Mouse (Mus musculus): Measurements from ENCODE around the gene Gpbp1. TPM values are rescaled to one million over a fixed set of nuclear protein-coding genes. Genes with fewer than 3 reads are reported as not detected.

Gpbp1 gene
- polyA plus RNA-seq, 1 experiment = not detected

DNA sequence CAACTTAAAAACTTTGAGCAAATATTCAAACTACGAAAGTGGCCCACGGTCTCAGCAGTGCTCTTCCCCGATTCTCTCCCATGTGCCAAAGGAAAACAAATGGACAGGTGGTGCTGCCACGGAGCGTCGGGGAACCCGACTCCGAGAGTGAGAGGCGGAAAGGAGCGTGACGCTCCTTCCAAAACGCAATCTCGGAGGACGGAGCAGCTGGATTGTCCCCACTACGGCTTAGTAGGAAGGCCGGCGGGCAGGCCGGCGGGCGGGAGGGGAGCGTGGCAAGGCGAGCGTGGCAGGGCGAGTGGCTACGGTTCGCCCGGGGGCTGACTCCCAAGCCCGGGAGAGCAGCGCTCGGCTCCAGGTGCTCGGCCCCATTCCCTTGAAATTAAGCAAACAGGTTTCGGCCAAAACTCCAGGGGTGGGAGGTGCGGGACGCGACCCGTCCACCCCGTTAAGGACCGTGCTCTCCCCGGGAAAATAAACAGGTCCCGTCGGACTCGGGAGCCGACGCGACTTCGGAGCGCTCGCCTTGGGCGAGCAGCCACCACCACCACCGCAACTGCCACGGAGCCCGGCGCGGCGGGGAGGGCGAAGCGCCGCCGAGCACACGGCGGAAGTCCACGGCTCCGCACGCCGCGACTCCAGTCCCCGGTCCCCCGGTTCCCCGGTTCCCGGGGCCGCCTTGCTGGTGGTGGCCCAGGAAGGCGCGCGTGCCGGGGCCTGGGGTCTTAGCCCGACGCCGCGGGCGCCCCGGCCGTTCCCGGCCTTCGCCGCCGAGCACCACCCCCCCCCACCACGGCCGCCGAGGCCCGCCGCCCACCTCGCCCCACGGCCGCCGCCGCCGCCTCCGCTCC, 1.0 kb downstream of the Gpbp1 start:
- under 1% methylated on average over 88 of the region's 98 CpGs for WGBS

GRCm38 (mm10) chr13:111477695-111478094, 12.2 kb downstream of the Gpbp1 start:
- peaks cover 3% of the 10 kb centered on the region; the same call in 1 of the 2 replicates for H3K4me1 ChIP-seq (ENCODE audit: control insufficient read depth, insufficient read depth, low read length)
- H3K4me3 ChIP-seq (ENCODE audit: insufficient read depth, low read depth, low read length) = no peak overlapping the region
- 75% methylated on average over 2 of the region's 2 CpGs for WGBS
- no peak overlapping the region for H3K27ac ChIP-seq (ENCODE audit: insufficient read depth, low read depth, low read length)
- TF ChIP-seq CTCF (IDR thresholded peaks at IDR 0.05; ENCODE audit: insufficient read depth, low read depth, low read length) = no peak
- no peak for TF ChIP-seq POLR2A (IDR thresholded peaks at IDR 0.05; ENCODE audit: insufficient read depth, low read depth, low read length)

More for the DNA sequence above, 1.0 kb downstream of the Gpbp1 start:
- TF ChIP-seq POLR2A (IDR thresholded peaks at IDR 0.05; ENCODE audit: insufficient read depth, low read depth, low read length) (0 out of 2 replicates have a peak, but pooled peaks have one; percentile 18), CTCF (IDR thresholded peaks at IDR 0.05; ENCODE audit: insufficient read depth, low read depth, low read length) (0 out of 2 replicates have a peak, but pooled peaks have one; percentile 7)
- no peaks in the 10 kb centered on the region for H3K4me1 ChIP-seq (ENCODE audit: control insufficient read depth, insufficient read depth, low read length)
- H3K4me3 ChIP-seq (ENCODE audit: insufficient read depth, low read depth, low read length) = peak overlapping the region; percentile 91
- H3K27ac ChIP-seq (ENCODE audit: insufficient read depth, low read depth, low read length) = peak overlapping the region; percentile 25

DNA sequence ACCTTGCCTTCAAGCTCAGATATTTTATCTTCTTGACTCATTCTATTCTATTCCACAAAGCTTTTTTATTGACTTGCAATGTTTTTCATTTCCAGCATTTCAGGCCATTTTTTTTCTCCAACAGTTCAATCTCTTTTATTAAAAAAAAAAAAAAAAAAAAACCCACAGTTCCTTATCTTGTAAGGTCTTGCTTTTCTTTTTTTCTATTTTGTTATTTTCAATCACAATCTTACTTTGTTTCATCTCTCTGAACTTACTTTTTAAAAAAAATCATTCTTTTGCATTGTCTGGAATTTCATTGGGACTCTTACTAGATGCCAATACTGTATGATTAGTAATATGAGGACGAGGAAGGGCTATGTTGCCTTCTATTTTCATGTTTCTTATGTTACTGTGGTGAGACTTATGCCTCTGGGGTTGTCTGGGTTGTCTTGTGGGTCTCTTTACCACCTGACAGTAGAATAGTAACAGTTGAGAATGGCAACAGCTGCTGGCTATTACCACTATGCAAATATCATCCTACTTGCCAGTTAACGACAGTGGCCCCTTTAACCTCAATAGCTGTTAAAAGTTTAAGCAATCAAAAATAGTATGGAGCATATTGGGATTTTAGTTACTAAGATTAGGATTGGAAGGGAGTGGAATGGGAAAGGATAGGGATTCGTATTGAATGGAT, 19.2 kb downstream of the Gpbp1 start:
- Histone ChIP-seq H3K4me1 (ENCODE audit: control insufficient read depth, insufficient read depth, low read length) (peaks cover 3% of the 10 kb centered on the region; the same call in 1 of the 2 replicates), H3K4me3 (ENCODE audit: insufficient read depth, low read depth, low read length) (no peak overlapping the region), H3K27ac (ENCODE audit: insufficient read depth, low read depth, low read length) (no peak overlapping the region)
- WGBS = 76% methylated on average over 3 of the region's 3 CpGs
- TF ChIP-seq CTCF (IDR thresholded peaks at IDR 0.05; ENCODE audit: insufficient read depth, low read depth, low read length) (no peak), POLR2A (IDR thresholded peaks at IDR 0.05; ENCODE audit: insufficient read depth, low read depth, low read length) (no peak)

DNA sequence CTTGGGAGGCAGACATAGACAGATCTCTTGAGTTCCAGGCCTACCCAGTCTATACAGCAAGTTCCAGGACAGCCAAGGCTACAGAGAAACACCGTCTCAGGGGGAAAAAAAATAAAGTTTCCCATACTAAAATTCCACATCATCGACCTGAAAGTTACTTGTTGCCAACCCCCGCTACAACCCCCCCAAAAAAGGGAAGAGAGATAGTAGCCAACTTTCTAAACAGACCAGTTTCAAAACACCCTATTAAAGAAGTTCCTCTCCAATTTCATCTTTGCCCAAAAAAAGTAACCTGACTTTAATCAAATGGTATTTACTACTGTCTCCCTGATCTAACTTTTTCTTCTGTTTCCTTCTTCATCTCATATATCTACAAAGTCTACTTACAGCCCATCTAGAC, 22.6 kb downstream of the Gpbp1 start:
- Histone ChIP-seq H3K4me1 (ENCODE audit: control insufficient read depth, insufficient read depth, low read length) (no peaks in the 10 kb centered on the region), H3K4me3 (ENCODE audit: insufficient read depth, low read depth, low read length) (no peak overlapping the region), H3K27ac (ENCODE audit: insufficient read depth, low read depth, low read length) (no peak overlapping the region)
- no peak for TF ChIP-seq CTCF (IDR thresholded peaks at IDR 0.05; ENCODE audit: insufficient read depth, low read depth, low read length)
- no peak for TF ChIP-seq POLR2A (IDR thresholded peaks at IDR 0.05; ENCODE audit: insufficient read depth, low read depth, low read length)
- 95% methylated on average over 3 of the region's 3 CpGs for WGBS

- Histone ChIP-seq H3K27ac (ENCODE audit: insufficient read depth, low read depth, low read length) (no peak overlapping the region), H3K4me3 (ENCODE audit: insufficient read depth, low read depth, low read length) (no peak overlapping the region), H3K4me1 (ENCODE audit: control insufficient read depth, insufficient read depth, low read length) (no peaks in the 10 kb centered on the region)
- 0% methylated on average over 1 of the region's 1 CpGs for WGBS
- no peak for TF ChIP-seq CTCF (IDR thresholded peaks at IDR 0.05; ENCODE audit: insufficient read depth, low read depth, low read length)
- no peak for TF ChIP-seq POLR2A (IDR thresholded peaks at IDR 0.05; ENCODE audit: insufficient read depth, low read depth, low read length)
These were observed 28.5 kb downstream of the Gpbp1 start for GRCm38 (mm10) chr13:111461424-111461823.

- no peak overlapping the region for H3K27ac ChIP-seq (ENCODE audit: insufficient read depth, low read depth, low read length)
- WGBS = 63% methylated on average over 2 of the region's 2 CpGs
- no peaks in the 10 kb centered on the region for H3K4me1 ChIP-seq (ENCODE audit: control insufficient read depth, insufficient read depth, low read length)
- H3K4me3 ChIP-seq (ENCODE audit: insufficient read depth, low read depth, low read length) = no peak overlapping the region
- no peak for TF ChIP-seq CTCF (IDR thresholded peaks at IDR 0.05; ENCODE audit: insufficient read depth, low read depth, low read length)
- no peak for TF ChIP-seq POLR2A (IDR thresholded peaks at IDR 0.05; ENCODE audit: insufficient read depth, low read depth, low read length)
These were observed 33.1 kb downstream of the Gpbp1 start for GRCm38 (mm10) chr13:111456790-111457189.

GRCm38 (mm10) chr13:111444325-111444724, 45.6 kb downstream of the Gpbp1 start:
- Histone ChIP-seq H3K27ac (ENCODE audit: insufficient read depth, low read depth, low read length) (no peak overlapping the region), H3K4me1 (ENCODE audit: control insufficient read depth, insufficient read depth, low read length) (no peaks in the 10 kb centered on the region)
- TF ChIP-seq CTCF (IDR thresholded peaks at IDR 0.05; ENCODE audit: insufficient read depth, low read depth, low read length) (no peak), POLR2A (IDR thresholded peaks at IDR 0.05; ENCODE audit: insufficient read depth, low read depth, low read length) (no peak)

GRCm38 (mm10) chr13:111431174-111431573, 58.7 kb downstream of the Gpbp1 start:
- no peak for TF ChIP-seq CTCF (IDR thresholded peaks at IDR 0.05; ENCODE audit: insufficient read depth, low read depth, low read length)
- no peak for TF ChIP-seq POLR2A (IDR thresholded peaks at IDR 0.05; ENCODE audit: insufficient read depth, low read depth, low read length)
- 79% methylated on average over 1 of the region's 1 CpGs for WGBS
- H3K4me3 ChIP-seq (ENCODE audit: insufficient read depth, low read depth, low read length) = no peak overlapping the region
- H3K4me1 ChIP-seq (ENCODE audit: control insufficient read depth, insufficient read depth, low read length) = no peaks in the 10 kb centered on the region
- no peak overlapping the region for H3K27ac ChIP-seq (ENCODE audit: insufficient read depth, low read depth, low read length)

More at GRCm38 (mm10) chr13:111444325-111444724, 45.6 kb downstream of the Gpbp1 start:
- no peak overlapping the region for H3K4me3 ChIP-seq (ENCODE audit: insufficient read depth, low read depth, low read length)

- H3K27ac ChIP-seq (ENCODE audit: insufficient read depth, low read depth, low read length) = no peak overlapping the region
- no peaks in the 10 kb centered on the region for H3K4me1 ChIP-seq (ENCODE audit: control insufficient read depth, insufficient read depth, low read length)
- no peak for TF ChIP-seq POLR2A (IDR thresholded peaks at IDR 0.05; ENCODE audit: insufficient read depth, low read depth, low read length)
- TF ChIP-seq CTCF (IDR thresholded peaks at IDR 0.05; ENCODE audit: insufficient read depth, low read depth, low read length) = no peak
- no peak overlapping the region for H3K4me3 ChIP-seq (ENCODE audit: insufficient read depth, low read depth, low read length)
These were observed 68.6 kb downstream of the Gpbp1 start for GRCm38 (mm10) chr13:111421330-111421729.

Measured in olfactory bulb, adult 2 months (tissue).